Mouse (Mus musculus): ENCODE data around the gene Map10.

- no peak for TF ChIP-seq CTCF (IDR thresholded peaks at IDR 0.05; ENCODE audit: low read depth, low read length)
- TF ChIP-seq GATA1 (IDR thresholded peaks at IDR 0.05; ENCODE audit: borderline replicate concordance, low read length): no peak
- no peak for TF ChIP-seq TAL1 (conservative IDR thresholded peaks at IDR 0.05; ENCODE audit: low read depth, low read length)
- no peak for TF ChIP-seq POLR2AphosphoS5 (IDR thresholded peaks at IDR 0.05; ENCODE audit: insufficient replicate concordance, low read depth, low read length)
- TF ChIP-seq GATA2 (IDR thresholded peaks at IDR 0.05; ENCODE audit: borderline replicate concordance, low read depth, low read length): no peak
Measured at GRCm38 (mm10) chr8:125699391-125700025, 29.9 kb downstream of the Map10 start.

Data from G1E (cell line).